Mouse (Mus musculus) bone marrow, adult 2 months (tissue): Measurements from ENCODE around the gene A3galt2.

Experiments
- CTCF ChIP-seq: fragments of 200-500 bp; IDR thresholded peaks from 2 replicates; pipeline ENCODE4 v1.5.1; 2011; ENCODE audit warnings: low read length, control low read depth; ENCODE audit not compliant: control insufficient read depth, insufficient read depth
- POLR2A ChIP-seq: fragments of 200-500 bp; IDR thresholded peaks from 2 replicates; pipeline ENCODE4 v1.6.1; 2011; ENCODE audit warnings: low read depth, mild to moderate bottlenecking, control low read depth, low read length, borderline replicate concordance; ENCODE audit not compliant: control insufficient read depth

- TF ChIP-seq CTCF (no peak), POLR2A (no peak)
These were observed 45.4 kb upstream of the A3galt2 start for GRCm38 (mm10) chr4:128709781-128710166.
